ENCODE assay signal across 29 mouse cellular contexts in genomic region chr5:46578540-46579173, GRCm38 (mm10).
DNase-seq lines count a peak whose midpoint lies in the region; ATAC-seq and TF ChIP-seq lines count a peak whose summit lies in the region.
"Had no signal": no experiment of that assay in that cellular context is flagged by ENCODE, and none has a peak within 500 bp of the region (broad histone marks: within the 10 kb centered on the region; RNA-seq: fewer than 3 reads in every experiment).

No protein-coding gene starts in this region.

- DNase-seq in liver, embryonic 13.5 days: no peak
- no peak for DNase-seq in liver, postnatal 0 days
- DNase-seq in urinary bladder, adult 18-20 months (ENCODE audit: low spot score in 2 of 2): no peak
- DNase-seq in frontal cortex, adult 2 months (ENCODE audit: extremely low spot score in 1 of 2, low spot score in 1 of 2): no peak
- DNase-seq: adrenal gland, postnatal 14 days; cerebellum, adult 11 months; cerebellum, postnatal 10 days; gastrocnemius, adult 2 months; kidney, adult 18-20 months; kidney, postnatal 4 days; lung, postnatal 36 days; retina, postnatal 1 day; right cerebral cortex, postnatal 25 days; thymus, adult 2 months had no signal

- H3K27ac ChIP-seq in liver, embryonic 13.5 days: no peak overlapping the region
- H3K27ac ChIP-seq in liver, postnatal 0 days (ENCODE audit: low read depth): no peak overlapping the region
- H3K27ac ChIP-seq in intestine, embryonic 15.5 days: 0 out of 2 replicates have a peak overlapping the region, but pooled peaks have one; percentile 44
- H3K27ac ChIP-seq: embryonic facial prominence, embryonic 12.5 days; forebrain, embryonic 12.5 days; gastrocnemius, adult 2 months; heart, embryonic 15.5 days; hindbrain, embryonic 10.5 days; left cerebral cortex, adult 2 months; lung, embryonic 15.5 days; neural tube, embryonic 13.5 days had no signal

- no peak for TF ChIP-seq CTCF in liver, postnatal 0 days (IDR thresholded peaks at IDR 0.05; ENCODE audit: low read depth)

- no peaks in the 10 kb centered on the region for H3K4me1 ChIP-seq in liver, embryonic 13.5 days (replicated peaks)
- H3K4me1 ChIP-seq in liver, postnatal 0 days (ENCODE audit: insufficient read depth): no peaks in the 10 kb centered on the region
- no peaks in the 10 kb centered on the region for H3K4me1 ChIP-seq in intestine, embryonic 15.5 days (replicated peaks)
- H3K4me1 ChIP-seq: embryonic facial prominence, embryonic 12.5 days; forebrain, embryonic 12.5 days; heart, embryonic 15.5 days; hindbrain, embryonic 10.5 days; lung, embryonic 15.5 days; neural tube, embryonic 13.5 days had no signal

- no peaks in the 10 kb centered on the region for H3K27me3 ChIP-seq in liver, embryonic 13.5 days
- H3K27me3 ChIP-seq in liver, postnatal 0 days (ENCODE audit: insufficient read depth, low read length): no peaks in the 10 kb centered on the region
- H3K27me3 ChIP-seq in intestine, embryonic 15.5 days (replicated peaks): no peaks in the 10 kb centered on the region
- H3K27me3 ChIP-seq: embryonic facial prominence, embryonic 12.5 days; forebrain, embryonic 12.5 days; heart, embryonic 15.5 days; lung, embryonic 15.5 days; neural tube, embryonic 13.5 days had no signal

- no peak overlapping the region for H3K4me2 ChIP-seq in liver, embryonic 13.5 days
- H3K4me2 ChIP-seq in liver, postnatal 0 days (ENCODE audit: low read depth, low read length): no peak overlapping the region
- no peak overlapping the region for H3K4me2 ChIP-seq in intestine, embryonic 15.5 days (replicated peaks)
- H3K4me2 ChIP-seq: embryonic facial prominence, embryonic 12.5 days; forebrain, embryonic 12.5 days; heart, embryonic 15.5 days; lung, embryonic 15.5 days; neural tube, embryonic 13.5 days had no signal

- TF ChIP-seq EP300 in liver, postnatal 0 days (IDR thresholded peaks at IDR 0.05; ENCODE audit: low read depth): no peak

- ATAC-seq in liver, embryonic 13.5 days (ENCODE audit: low read depth): peak; percentile 36; the same call in 1 of the 2 replicates
- ATAC-seq in liver, postnatal 0 days: no peak
- peak; percentile 97 for ATAC-seq in intestine, embryonic 15.5 days
- peak; percentile 96 for ATAC-seq in megakaryocyte-erythroid progenitor cell, adult 5-6 weeks (replicated peaks; ENCODE audit: low FRiP score, low TSS enrichment, poor library complexity, severe bottlenecking)
- no peak for ATAC-seq in CD4-positive, CD25-positive, alpha-beta regulatory T cell, adult 4 months
- no peak for ATAC-seq in cerebellum, adult (ENCODE audit: insufficient number of reproducible peaks, low FRiP score, low TSS enrichment)
- ATAC-seq: activated CD4-positive, CD25-positive, alpha-beta regulatory T cell, adult 4 months; hindbrain, embryonic 16.5 days; midbrain, embryonic 16.5 days had no signal

- H3K9ac ChIP-seq in liver, embryonic 13.5 days: no peak overlapping the region
- H3K9ac ChIP-seq in liver, postnatal 0 days (replicated peaks): no peak overlapping the region
- no peak overlapping the region for H3K9ac ChIP-seq in intestine, embryonic 15.5 days
- H3K9ac ChIP-seq: embryonic facial prominence, embryonic 12.5 days; forebrain, embryonic 12.5 days; heart, embryonic 15.5 days; lung, embryonic 15.5 days; neural tube, embryonic 13.5 days had no signal

- no peaks in the 10 kb centered on the region for H3K36me3 ChIP-seq in liver, embryonic 13.5 days
- no peaks in the 10 kb centered on the region for H3K36me3 ChIP-seq in liver, postnatal 0 days (replicated peaks; ENCODE audit: insufficient read depth, low read length)
- no peaks in the 10 kb centered on the region for H3K36me3 ChIP-seq in intestine, embryonic 15.5 days
- H3K36me3 ChIP-seq: embryonic facial prominence, embryonic 12.5 days; forebrain, embryonic 12.5 days; heart, embryonic 15.5 days; hindbrain, embryonic 10.5 days; lung, embryonic 15.5 days; neural tube, embryonic 13.5 days had no signal

- H3K4me3 ChIP-seq in liver, embryonic 13.5 days (replicated peaks): no peak overlapping the region
- no peak overlapping the region for H3K4me3 ChIP-seq in liver, postnatal 0 days (ENCODE audit: low read depth, low read length)
- H3K4me3 ChIP-seq in intestine, embryonic 15.5 days (replicated peaks): no peak overlapping the region
- H3K4me3 ChIP-seq: embryonic facial prominence, embryonic 12.5 days; forebrain, embryonic 12.5 days; gastrocnemius, adult 2 months; heart, embryonic 15.5 days; hindbrain, embryonic 10.5 days; left cerebral cortex, adult 2 months; lung, embryonic 15.5 days; myocyte; neural tube, embryonic 13.5 days had no signal

- H3K9me3 ChIP-seq in liver, embryonic 13.5 days (replicated peaks): no peaks in the 10 kb centered on the region
- H3K9me3 ChIP-seq in liver, postnatal 0 days (ENCODE audit: low read length): no peaks in the 10 kb centered on the region
- no peaks in the 10 kb centered on the region for H3K9me3 ChIP-seq in intestine, embryonic 15.5 days
- H3K9me3 ChIP-seq: embryonic facial prominence, embryonic 12.5 days; forebrain, embryonic 12.5 days; heart, embryonic 15.5 days; hindbrain, embryonic 10.5 days; lung, embryonic 15.5 days; neural tube, embryonic 13.5 days had no signal

Comparison
In these comparisons a context has a peak if more than half of its experiments do, and no peak if none do; other contexts are left out.
1. ATAC-seq: peak in liver, embryonic 13.5 days (single experiment), intestine, embryonic 15.5 days (single experiment) and megakaryocyte-erythroid progenitor cell, adult 5-6 weeks (single experiment); none in liver, postnatal 0 days (single experiment), CD4-positive, CD25-positive, alpha-beta regulatory T cell, adult 4 months (single experiment) and cerebellum, adult (single experiment).